Mouse (Mus musculus): Measurements from ENCODE around the gene Osbpl5.

- TF ChIP-seq CTCF (IDR thresholded peaks at IDR 0.05; ENCODE audit: borderline replicate concordance, control insufficient read depth, extremely low read depth, insufficient read depth, low read length, poor library complexity) (no peak), POLR2A (IDR thresholded peaks at IDR 0.05; ENCODE audit: control insufficient read depth, extremely low read depth, insufficient read depth, low read length, poor library complexity) (no peak)
These were observed 4.7 kb downstream of the Osbpl5 start for GRCm38 (mm10) chr7:143752056-143752455.

Measured in thymus, adult 2 months (tissue).